27 mouse cellular contexts compared by ENCODE assay signal in the genomic region with DNA sequence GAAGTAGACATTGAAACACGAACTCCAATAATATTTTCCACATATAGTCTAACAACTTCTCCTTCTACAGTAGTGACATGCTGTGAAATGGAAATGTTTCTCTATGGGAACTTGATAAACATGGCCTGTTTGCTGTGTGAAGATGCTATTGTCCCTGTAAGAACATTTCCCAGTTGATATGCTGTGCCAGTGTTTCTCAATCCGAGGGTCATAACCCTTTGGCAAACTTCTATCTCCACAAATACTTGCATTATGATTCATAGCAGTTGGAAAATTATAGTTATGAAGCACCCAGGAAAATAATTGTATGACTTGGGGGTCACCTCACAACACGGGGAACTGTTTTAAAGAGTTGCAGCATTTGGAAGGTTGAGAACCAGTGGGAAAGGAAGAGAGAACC. TPM values are rescaled to one million over a fixed set of nuclear protein-coding genes. Genes with fewer than 3 reads are reported as not detected.
"Had no signal": no experiment of that assay in that cellular context is flagged by ENCODE, and none has a peak within 500 bp of the region (broad histone marks: within the 10 kb centered on the region; RNA-seq: fewer than 3 reads in every experiment).

No protein-coding gene starts in this region.

- DNase-seq: gastrocnemius, adult 2 months; gastrocnemius, postnatal 10 days; gastrocnemius, postnatal 36 days; heart, adult 11 months; heart, adult 2 months; heart, postnatal 10 days; heart, postnatal 4 days; kidney, adult 18-20 months; kidney, adult 8-10 months; kidney, postnatal 10 days; kidney, postnatal 25 days; kidney, postnatal 4 days; liver; liver, embryonic 13.5 days had no signal

RNA-seq across cellular contexts. Expression of gene Htr1f, which starts 57.1 kb away (rescaled TPM):
- total RNA-seq: gastrocnemius, adult 2 months; gastrocnemius, postnatal 10 days; gastrocnemius, postnatal 36 days; heart, adult 2 months; heart, postnatal 10 days; heart, postnatal 25 days; heart, postnatal 4 days had no signal
- polyA plus RNA-seq: gonadal fat pad, adult 2 months; heart, adult 2 months; heart, embryonic 10.5 days; heart, embryonic 12.5 days; heart, embryonic 14.5 days; heart, embryonic 16.5 days; hindbrain, embryonic 12.5 days; inflammation-experienced regulatory T-cells, adult 6 months; intestine, embryonic 15.5 days; intestine, postnatal 0 days; kidney, embryonic 16.5 days; limb, embryonic 10.5 days; liver, embryonic 11.5 days; liver, embryonic 13.5 days had no signal
